Mouse (Mus musculus) embryonic facial prominence, embryonic 14.5 days (tissue): ENCODE measurements at regions not wholly inside any gene's neighbourhood (a gene's known extent, or its start where the extent isn't known, plus 50 kb on each side); places are given as distances from the start of the nearest gene placed in this dataset.
"Not testable (repeated sequence)": the region's sequence is repeated elsewhere in the genome, so short reads cannot be mapped to it uniquely, and the experiment has no call there.

ENCODE experiments used
- ATAC-seq: fragments of 200-750 bp; cut with Nextera tagmentation; 2 replicates; pipeline ENCODE4 v1.8.0; 2017; ENCODE audit warnings: low read depth, moderate number of reproducible peaks, moderate TSS enrichment
- DNase-seq: peaks from one replicate; pipeline ENCODE4 v3.0.0-alpha.2; 2015; ENCODE audit warnings: low spot score
- H3K27ac ChIP-seq: fragments of 300-500 bp; sonication (generic); replicated peaks from 2 replicates; pipeline ENCODE4 v1.5.1; 2014; ENCODE audit warnings: low read depth, mild to moderate bottlenecking, low read length, moderate library complexity
- H3K27me3 ChIP-seq: fragments of 300-500 bp; sonication (generic); replicated peaks from 2 replicates; pipeline ENCODE4 v1.6.1; 2014; ENCODE audit warnings: low read length; ENCODE audit not compliant: control insufficient read depth, insufficient read depth
- H3K36me3 ChIP-seq: fragments of 300-500 bp; sonication (generic); 2 replicates; pipeline ENCODE4 v1.6.1; 2014; ENCODE audit warnings: low read length, mixed read lengths; ENCODE audit not compliant: control insufficient read depth, insufficient read depth
- H3K4me1 ChIP-seq: fragments of 300-500 bp; sonication (generic); 2 replicates; pipeline ENCODE4 v1.6.1; 2014; ENCODE audit warnings: antibody characterized with exemption, low read length; ENCODE audit not compliant: control insufficient read depth, insufficient read depth
- H3K4me2 ChIP-seq: fragments of 300-500 bp; sonication (generic); 2 replicates; pipeline ENCODE4 v1.6.1; 2014; ENCODE audit warnings: low read depth, mild to moderate bottlenecking, low read length, moderate library complexity, mixed read lengths
- H3K4me3 ChIP-seq: fragments of 300-500 bp; sonication (generic); 2 replicates; pipeline ENCODE4 v1.5.1; 2014; ENCODE audit warnings: low read depth, mild to moderate bottlenecking, low read length
- H3K9ac ChIP-seq: fragments of 300-500 bp; sonication (generic); 2 replicates; pipeline ENCODE4 v1.6.1; 2014; ENCODE audit warnings: low read depth, mild to moderate bottlenecking, low read length, moderate library complexity, mixed read lengths
- H3K9me3 ChIP-seq: fragments of 300-500 bp; sonication (generic); 2 replicates; pipeline ENCODE4 v1.6.1; 2016; ENCODE audit warnings: low read length; ENCODE audit not compliant: control insufficient read depth
- WGBS: fragments of 180-500 bp; shearing (Covaris S2); extraction: QIAGEN DNeasy Blood & Tissue Kit; methylation state at CpG from one replicate; pipeline ENCODE4 v1.1.7; 2014; 5-methylcytosine and 5-hydroxymethylcytosine counted together

- WGBS = no CpG with 5 or more reads among the region's 2 CpGs
- H3K4me3 ChIP-seq, H3K27ac ChIP-seq, H3K4me2 ChIP-seq, H3K27me3 ChIP-seq, H3K36me3 ChIP-seq, H3K4me1 ChIP-seq, H3K9me3 ChIP-seq, ATAC-seq, DNase-seq, H3K9ac ChIP-seq: not testable (repeated sequence)
Measured at GRCm38 (mm10) chr14:53373777-53374468, 878.4 kb upstream of the Olfr1507 start.

GRCm38 (mm10) chr14:53369776-53370175 lies 874.2 kb upstream of the Olfr1507 start:
- DNase-seq = no peak
- H3K9ac ChIP-seq = no peak overlapping the region
- no peak for ATAC-seq
- H3K4me3 ChIP-seq = no peak overlapping the region
- H3K27ac ChIP-seq = no peak overlapping the region
- H3K27me3 ChIP-seq = no peaks in the 10 kb centered on the region
- no peak overlapping the region for H3K4me2 ChIP-seq
- H3K4me1 ChIP-seq = no peaks in the 10 kb centered on the region
- WGBS = 62% methylated on average over 2 of the region's 2 CpGs
- H3K36me3 ChIP-seq = no peaks in the 10 kb centered on the region
- H3K9me3 ChIP-seq = no peaks in the 10 kb centered on the region

GRCm38 (mm10) chr14:53367420-53367819 lies 871.9 kb upstream of the Olfr1507 start:
- H3K9ac ChIP-seq, H3K36me3 ChIP-seq, ATAC-seq, H3K4me2 ChIP-seq, H3K4me1 ChIP-seq, H3K27me3 ChIP-seq, DNase-seq, H3K4me3 ChIP-seq, H3K9me3 ChIP-seq, H3K27ac ChIP-seq: not testable (repeated sequence)
- 64% methylated on average over 1 of the region's 1 CpGs for WGBS

GRCm38 (mm10) chr14:53363995-53364394 lies 868.4 kb upstream of the Olfr1507 start:
- not testable (repeated sequence) for H3K36me3 ChIP-seq, DNase-seq, ATAC-seq, H3K27me3 ChIP-seq, H3K27ac ChIP-seq, H3K4me3 ChIP-seq, H3K4me2 ChIP-seq, H3K9ac ChIP-seq, H3K4me1 ChIP-seq, H3K9me3 ChIP-seq
- WGBS = 78% methylated on average over 5 of the region's 5 CpGs

- H3K4me1 ChIP-seq, DNase-seq, H3K36me3 ChIP-seq, H3K9ac ChIP-seq, H3K27me3 ChIP-seq, H3K27ac ChIP-seq, ATAC-seq, H3K9me3 ChIP-seq, H3K4me3 ChIP-seq, H3K4me2 ChIP-seq: not testable (repeated sequence)
- WGBS = 89% methylated on average over 1 of the region's 2 CpGs
Measured at GRCm38 (mm10) chr14:53362054-53362453, 866.5 kb upstream of the Olfr1507 start.

GRCm38 (mm10) chr14:53357498-53357897 lies 861.9 kb upstream of the Olfr1507 start:
- not testable (repeated sequence) for H3K4me3 ChIP-seq, H3K9me3 ChIP-seq, H3K27me3 ChIP-seq, H3K27ac ChIP-seq, ATAC-seq, H3K36me3 ChIP-seq, H3K9ac ChIP-seq, H3K4me1 ChIP-seq, H3K4me2 ChIP-seq, DNase-seq
- 73% methylated on average over 1 of the region's 2 CpGs for WGBS

GRCm38 (mm10) chr14:53356783-53357182 lies 861.2 kb upstream of the Olfr1507 start:
- H3K4me2 ChIP-seq, H3K9me3 ChIP-seq, H3K36me3 ChIP-seq, H3K27me3 ChIP-seq, ATAC-seq, H3K27ac ChIP-seq, H3K9ac ChIP-seq, DNase-seq, H3K4me1 ChIP-seq, H3K4me3 ChIP-seq: not testable (repeated sequence)
- no CpG with 5 or more reads among the region's 1 CpGs for WGBS

GRCm38 (mm10) chr14:53351457-53351856 lies 855.9 kb upstream of the Olfr1507 start:
- ATAC-seq, H3K4me3 ChIP-seq, DNase-seq, H3K9ac ChIP-seq, H3K27ac ChIP-seq, H3K27me3 ChIP-seq, H3K36me3 ChIP-seq, H3K4me2 ChIP-seq, H3K4me1 ChIP-seq, H3K9me3 ChIP-seq: not testable (repeated sequence)
- no CpG with 5 or more reads among the region's 3 CpGs for WGBS

- H3K27ac ChIP-seq, H3K27me3 ChIP-seq, H3K9me3 ChIP-seq, H3K4me2 ChIP-seq, H3K4me1 ChIP-seq, H3K36me3 ChIP-seq, DNase-seq, ATAC-seq, H3K4me3 ChIP-seq, H3K9ac ChIP-seq: not testable (repeated sequence)
- WGBS = 68% methylated on average over 1 of the region's 1 CpGs
Measured at GRCm38 (mm10) chr14:53350780-53351179, 855.2 kb upstream of the Olfr1507 start.
